Mouse (Mus musculus): ENCODE measurements around the gene Irf1. TPM values are rescaled to one million over a fixed set of nuclear protein-coding genes. Genes with fewer than 3 reads are reported as not detected.

Gene Irf1
- polyA plus RNA-seq, 1 experiment from 2014 or later: 2.8 TPM

- H3K4me2 ChIP-seq: no peak overlapping the region
- 82% methylated on average over 11 of the region's 11 CpGs for WGBS
- no peaks in the 10 kb centered on the region for H3K27me3 ChIP-seq (ENCODE audit: control insufficient read depth, insufficient read depth, low read length)
- no peak overlapping the region for H3K9ac ChIP-seq (ENCODE audit: low read length)
- H3K9me3 ChIP-seq (ENCODE audit: control insufficient read depth, low read length): no peaks in the 10 kb centered on the region
- H3K4me1 ChIP-seq (ENCODE audit: control insufficient read depth, insufficient read depth, low read length): no peaks in the 10 kb centered on the region
- no peak for DNase-seq (ENCODE audit: low spot score, missing footprints)
- no peaks in the 10 kb centered on the region for H3K36me3 ChIP-seq (ENCODE audit: control insufficient read depth, insufficient read depth, low read length)
- no peak overlapping the region for H3K27ac ChIP-seq (ENCODE audit: low read depth, low read length)
- H3K4me3 ChIP-seq (ENCODE audit: low read depth, low read length): no peak overlapping the region
- ATAC-seq (ENCODE audit: low FRiP score): no peak
These were observed 51.6 kb downstream of the Irf1 start for GRCm38 (mm10) chr11:53821230-53821944.

DNA sequence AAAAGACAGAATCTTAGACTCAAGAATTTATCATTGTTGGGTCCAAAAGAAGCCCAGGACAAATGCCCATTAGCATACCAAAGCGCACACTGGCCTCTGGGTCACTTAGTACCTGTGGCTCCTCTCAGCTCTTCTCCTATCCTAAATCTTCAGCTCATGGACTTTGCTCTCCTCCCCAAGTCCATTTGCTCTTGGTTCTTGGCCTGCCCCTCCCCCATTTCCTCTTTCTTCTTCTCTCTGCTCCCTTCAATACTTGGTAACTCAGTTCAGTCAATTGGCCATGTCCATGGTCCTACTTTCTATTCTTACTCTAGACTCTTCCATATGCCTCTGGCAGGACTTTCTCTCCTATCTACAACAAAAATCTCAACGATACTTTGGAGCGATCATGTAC, 52.1 kb downstream of the Irf1 start:
- DNase-seq (ENCODE audit: low spot score, missing footprints) (no peak), ATAC-seq (ENCODE audit: low FRiP score) (no peak)
- Histone ChIP-seq H3K27me3 (ENCODE audit: control insufficient read depth, insufficient read depth, low read length) (no peaks in the 10 kb centered on the region), H3K9ac (ENCODE audit: low read length) (no peak overlapping the region), H3K36me3 (ENCODE audit: control insufficient read depth, insufficient read depth, low read length) (no peaks in the 10 kb centered on the region), H3K4me1 (ENCODE audit: control insufficient read depth, insufficient read depth, low read length) (no peaks in the 10 kb centered on the region), H3K27ac (ENCODE audit: low read depth, low read length) (no peak overlapping the region), H3K4me3 (ENCODE audit: low read depth, low read length) (no peak overlapping the region), H3K4me2 (no peak overlapping the region), H3K9me3 (ENCODE audit: control insufficient read depth, low read length) (no peaks in the 10 kb centered on the region)
- 93% methylated on average over 3 of the region's 3 CpGs for WGBS

DNA sequence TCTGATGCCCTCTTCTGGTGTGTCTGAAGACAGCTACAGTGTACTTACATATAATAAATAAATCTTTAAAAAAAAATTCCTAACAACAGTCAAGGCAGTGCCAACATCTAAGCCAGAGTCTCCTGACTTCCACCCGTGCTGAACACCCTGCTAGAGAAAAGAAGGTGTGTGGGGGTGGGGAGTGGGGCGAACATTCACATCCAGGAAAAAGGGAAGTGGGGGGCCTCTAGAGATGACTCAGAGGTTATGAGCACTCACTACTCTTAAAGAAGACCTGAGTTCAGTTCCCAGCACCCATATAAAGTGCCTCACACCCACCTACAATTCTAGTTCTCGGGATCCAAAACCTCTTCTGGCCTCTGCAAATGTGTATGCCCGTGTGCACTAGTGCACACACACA, 55.6 kb downstream of the Irf1 start:
- H3K9me3 ChIP-seq (ENCODE audit: control insufficient read depth, low read length): no peaks in the 10 kb centered on the region
- ATAC-seq (ENCODE audit: low FRiP score) (no peak), DNase-seq (ENCODE audit: low spot score, missing footprints) (no peak)
- no peak overlapping the region for H3K9ac ChIP-seq (ENCODE audit: low read length)
- WGBS: 93% methylated on average over 4 of the region's 4 CpGs
- H3K4me1 ChIP-seq (ENCODE audit: control insufficient read depth, insufficient read depth, low read length): no peaks in the 10 kb centered on the region
- no peak overlapping the region for H3K4me2 ChIP-seq
- H3K27me3 ChIP-seq (ENCODE audit: control insufficient read depth, insufficient read depth, low read length): no peaks in the 10 kb centered on the region
- no peak overlapping the region for H3K27ac ChIP-seq (ENCODE audit: low read depth, low read length)
- no peak overlapping the region for H3K4me3 ChIP-seq (ENCODE audit: low read depth, low read length)
- no peaks in the 10 kb centered on the region for H3K36me3 ChIP-seq (ENCODE audit: control insufficient read depth, insufficient read depth, low read length)

Small RNAs within 50 kb of the gene (microRNA-seq; reads per million reads assigned to microRNA genes)
- gene Mir7671: not detected

Other genes starting within 250 kb of the Irf1 start
- 87.9 and 96.4 TPM in 2 replicates for gene Kif3a, start 202.6 kb upstream of the Irf1 start, polyA plus RNA-seq (2014; fragmentation: Nextera tagmentation; extraction: Ambion mirVana)
- gene Il4, start 151.3 kb upstream of the Irf1 start, polyA plus RNA-seq (2014; fragmentation: Nextera tagmentation; extraction: Ambion mirVana): 1.7 and 3.1 TPM in 2 replicates
- gene Il13, start 135.3 kb upstream of the Irf1 start, polyA plus RNA-seq (2014; fragmentation: Nextera tagmentation; extraction: Ambion mirVana): not detected in 2 replicates
- gene Rad50, start 62.7 kb upstream of the Irf1 start, polyA plus RNA-seq (2014; fragmentation: Nextera tagmentation; extraction: Ambion mirVana): 20.7 and 21.7 TPM in 2 replicates
- not detected in 2 replicates for gene Il5, start 49.2 kb upstream of the Irf1 start, polyA plus RNA-seq (2014; fragmentation: Nextera tagmentation; extraction: Ambion mirVana)
- not detected in 2 replicates for gene Gm17334, start 3.2 kb downstream of the Irf1 start, polyA plus RNA-seq (2014; fragmentation: Nextera tagmentation; extraction: Ambion mirVana)
- 0.25 TPM in 1 of 2 replicates, not detected in the other for gene Gm12216, start 89.2 kb downstream of the Irf1 start, polyA plus RNA-seq (2014; fragmentation: Nextera tagmentation; extraction: Ambion mirVana)
- 7.9 and 8.1 TPM in 2 replicates for gene Slc22a5, start 121.6 kb downstream of the Irf1 start, polyA plus RNA-seq (2014; fragmentation: Nextera tagmentation; extraction: Ambion mirVana)
- 2.5 and 2.9 TPM in 2 replicates for gene Slc22a21, start 210.3 kb downstream of the Irf1 start, polyA plus RNA-seq (2014; fragmentation: Nextera tagmentation; extraction: Ambion mirVana)

All from midbrain, embryonic 11.5 days (tissue).